Mouse (Mus musculus) ES-Bruce4 (cell line): ENCODE results near the gene Lsg1. TPM values are rescaled to one million over a fixed set of nuclear protein-coding genes. Genes with fewer than 3 reads are reported as not detected.

Experiments
- H3K27ac ChIP-seq: 2 replicates; pipeline ENCODE4 v1.5.1; 2012; ENCODE audit warnings: low read length, inconsistent platforms; ENCODE audit not compliant: insufficient read depth
- H3K27me3 ChIP-seq: 2 replicates; pipeline ENCODE4 v1.6.1; 2012; ENCODE audit warnings: mild to moderate bottlenecking, low read length, inconsistent platforms; ENCODE audit not compliant: control insufficient read depth, poor library complexity, insufficient read depth, severe bottlenecking
- H3K36me3 ChIP-seq: 2 replicates; pipeline ENCODE4 v1.6.1; 2012; ENCODE audit warnings: inconsistent platforms, mild to moderate bottlenecking, low read length, moderate library complexity; ENCODE audit not compliant: control insufficient read depth, poor library complexity, insufficient read depth, severe bottlenecking
- H3K4me1 ChIP-seq: one replicate; pipeline ENCODE4 v1.8.1; 2011; ENCODE audit warnings: low read length; ENCODE audit not compliant: control insufficient read depth, insufficient read depth
- H3K4me3 ChIP-seq: 2 replicates; pipeline ENCODE4 v1.5.1; 2011; ENCODE audit warnings: low read depth, mild to moderate bottlenecking, low read length
- H3K9ac ChIP-seq: 2 replicates; pipeline ENCODE4 v1.6.1; 2012; ENCODE audit warnings: low read depth, mild to moderate bottlenecking, inconsistent platforms; ENCODE audit not compliant: poor library complexity, severe bottlenecking
- H3K9me3 ChIP-seq: replicated peaks from 2 replicates; pipeline ENCODE4 v1.6.1; 2012; ENCODE audit warnings: mild to moderate bottlenecking, low read length, inconsistent platforms; ENCODE audit not compliant: control insufficient read depth, poor library complexity, insufficient read depth, severe bottlenecking
- CTCF ChIP-seq: IDR thresholded peaks from one replicate; pipeline ENCODE4 v1.8.1; 2011; ENCODE audit warnings: low read depth, low read length
- EP300 ChIP-seq: IDR thresholded peaks from 2 replicates; pipeline ENCODE4 v1.6.1; 2011; ENCODE audit warnings: low read depth, low read length; ENCODE audit not compliant: insufficient read depth
- POLR2A ChIP-seq: IDR thresholded peaks from one replicate; pipeline ENCODE4 v1.8.1; 2011; ENCODE audit warnings: low read length; ENCODE audit not compliant: insufficient read depth
- polyA plus RNA-seq: library from polyadenylated mRNA; stranded (reverse); fragments of >200 nt; gene quantifications from 2 replicates; pipeline ENCODE4 v1.2.4, GENCODE M21; 2011; ENCODE audit warnings: low read depth; ENCODE audit not compliant: missing spikeins, insufficient read depth, insufficient read length

The Lsg1 gene
- polyA plus RNA-seq, 1 experiment, result 73.3 TPM

- Histone ChIP-seq H3K9me3 (no peaks in the 10 kb centered on the region), H3K27ac (no peak overlapping the region), H3K4me1 (no peaks in the 10 kb centered on the region), H3K36me3 (no peaks in the 10 kb centered on the region), H3K4me3 (no peak overlapping the region), H3K9ac (no peak overlapping the region), H3K27me3 (no peaks in the 10 kb centered on the region)
- TF ChIP-seq CTCF, result peak; percentile 96
- TF ChIP-seq EP300, result no peak
- TF ChIP-seq POLR2A, result no peak
These were observed 55.5 kb downstream of the Lsg1 start for GRCm38 (mm10) chr16:30531761-30532406.

GRCm38 (mm10) chr16:30530815-30531214 lies 56.6 kb downstream of the Lsg1 start:
- H3K27me3 ChIP-seq, result no peaks in the 10 kb centered on the region
- no peak overlapping the region for H3K4me3 ChIP-seq
- no peak overlapping the region for H3K27ac ChIP-seq
- no peaks in the 10 kb centered on the region for H3K36me3 ChIP-seq
- no peaks in the 10 kb centered on the region for H3K4me1 ChIP-seq
- H3K9me3 ChIP-seq, result no peaks in the 10 kb centered on the region
- H3K9ac ChIP-seq, result no peak overlapping the region
- TF ChIP-seq EP300 (no peak), CTCF (peak; percentile 48)

GRCm38 (mm10) chr16:30528386-30528785 lies 59.0 kb downstream of the Lsg1 start:
- H3K9me3 ChIP-seq, result no peaks in the 10 kb centered on the region
- H3K27ac ChIP-seq, result no peak overlapping the region
- no peak overlapping the region for H3K4me3 ChIP-seq
- no peaks in the 10 kb centered on the region for H3K36me3 ChIP-seq
- TF ChIP-seq EP300 (no peak), POLR2A (no peak), CTCF (no peak)
- no peak overlapping the region for H3K9ac ChIP-seq
- H3K4me1 ChIP-seq, result no peaks in the 10 kb centered on the region
- H3K27me3 ChIP-seq, result no peaks in the 10 kb centered on the region

- Histone ChIP-seq H3K9ac (no peak overlapping the region), H3K27me3 (no peaks in the 10 kb centered on the region), H3K9me3 (no peaks in the 10 kb centered on the region), H3K27ac (no peak overlapping the region), H3K4me1 (no peaks in the 10 kb centered on the region), H3K36me3 (no peaks in the 10 kb centered on the region), H3K4me3 (no peak overlapping the region)
- no peak for TF ChIP-seq CTCF
- TF ChIP-seq POLR2A, result no peak
- TF ChIP-seq EP300, result no peak
These were observed 59.5 kb downstream of the Lsg1 start for GRCm38 (mm10) chr16:30527889-30528288.

- Histone ChIP-seq H3K9me3 (no peaks in the 10 kb centered on the region), H3K4me3 (no peak overlapping the region), H3K36me3 (no peaks in the 10 kb centered on the region), H3K27ac (no peak overlapping the region), H3K27me3 (no peaks in the 10 kb centered on the region), H3K9ac (no peak overlapping the region), H3K4me1 (no peaks in the 10 kb centered on the region)
- TF ChIP-seq POLR2A, result no peak
- TF ChIP-seq CTCF, result no peak
- TF ChIP-seq EP300, result no peak
These were observed 61.6 kb downstream of the Lsg1 start for GRCm38 (mm10) chr16:30525756-30526155.

- H3K4me3 ChIP-seq, result no peak overlapping the region
- H3K36me3 ChIP-seq, result no peaks in the 10 kb centered on the region
- no peak overlapping the region for H3K9ac ChIP-seq
- no peaks in the 10 kb centered on the region for H3K27me3 ChIP-seq
- TF ChIP-seq CTCF (no peak), POLR2A (no peak), EP300 (no peak)
- no peaks in the 10 kb centered on the region for H3K4me1 ChIP-seq
- no peak overlapping the region for H3K27ac ChIP-seq
- H3K9me3 ChIP-seq, result no peaks in the 10 kb centered on the region
These were observed 62.9 kb downstream of the Lsg1 start for GRCm38 (mm10) chr16:30524481-30524880.
